Mouse (Mus musculus): ENCODE results near the gene Fermt2. TPM values are rescaled to one million over a fixed set of nuclear protein-coding genes. Genes with fewer than 3 reads are reported as not detected.

The Fermt2 gene
- polyA plus RNA-seq, 1 experiment from 2014 or later: not detected

DNA sequence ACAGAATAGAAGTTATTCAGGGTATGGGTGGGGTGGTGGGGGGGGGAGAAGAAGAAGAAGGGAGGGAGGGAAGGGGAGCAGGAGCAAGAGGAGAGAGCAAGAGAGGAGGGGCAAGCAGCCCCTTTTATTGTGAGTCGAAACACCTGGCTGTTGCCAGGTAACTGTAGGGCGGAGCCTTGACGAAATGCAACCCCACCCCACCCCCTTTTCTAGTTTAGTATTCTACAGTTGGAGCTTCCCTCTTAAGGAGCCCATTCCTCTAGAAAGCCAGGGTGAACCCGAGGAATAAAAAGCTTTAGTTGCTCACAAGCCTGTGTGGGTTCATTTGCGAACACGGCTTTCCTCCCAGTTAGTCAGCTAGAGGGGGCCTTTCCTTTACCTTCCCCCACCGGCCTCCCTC is 85.0 kb downstream of the Fermt2 start:
- no peaks in the 10 kb centered on the region for H3K36me3 ChIP-seq (ENCODE audit: inconsistent target)
- H3K27ac ChIP-seq: no peak overlapping the region
- H3K4me3 ChIP-seq (ENCODE audit: inconsistent target): no peak overlapping the region
- 64% methylated on average over 6 of the region's 7 CpGs for WGBS (ENCODE audit: missing documents)
- H3K79me2 ChIP-seq (ENCODE audit: inconsistent target): no peaks in the 10 kb centered on the region

DNA sequence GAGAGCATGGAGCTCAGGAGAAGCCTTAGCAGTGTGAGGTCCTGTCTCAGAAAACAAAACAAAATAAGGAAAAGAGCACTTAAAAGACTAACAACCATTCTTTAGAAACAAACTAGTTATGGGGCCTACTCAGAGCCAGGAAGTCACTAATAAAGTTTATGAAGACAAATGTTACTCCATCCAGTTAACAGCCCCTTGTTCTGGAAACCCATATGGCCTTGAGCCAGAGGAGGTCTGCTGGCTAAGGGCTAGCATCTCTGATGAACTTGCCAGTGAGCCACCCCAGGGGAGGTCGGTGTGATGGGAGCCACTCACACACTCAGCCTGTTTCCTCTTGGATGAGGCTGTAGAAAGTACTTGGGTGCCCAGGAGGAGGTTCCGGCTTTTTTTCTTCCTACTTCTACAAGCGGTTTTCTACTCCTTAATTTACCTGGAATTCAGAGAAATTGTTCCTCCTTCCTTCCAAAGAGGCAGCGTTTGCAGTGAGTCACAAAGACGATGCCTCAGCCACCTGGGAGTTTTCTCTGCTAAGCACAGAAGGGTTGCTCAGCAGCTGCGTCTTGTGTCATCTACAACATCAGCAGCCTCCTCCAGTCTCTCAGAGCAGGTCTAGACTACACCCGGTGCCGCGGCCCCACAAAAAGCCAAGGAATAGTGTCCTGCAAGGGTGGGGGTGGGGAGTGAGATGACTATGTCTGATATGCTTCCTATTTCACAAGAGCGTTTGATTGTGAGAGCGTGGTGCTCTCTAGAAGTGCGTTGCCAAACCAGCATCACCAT is 86.9 kb downstream of the Fermt2 start:
- 54% methylated on average over 12 of the region's 12 CpGs for WGBS (ENCODE audit: missing documents)
- H3K79me2 ChIP-seq (ENCODE audit: inconsistent target): no peaks in the 10 kb centered on the region
- no peaks in the 10 kb centered on the region for H3K36me3 ChIP-seq (ENCODE audit: inconsistent target)
- no peak overlapping the region for H3K27ac ChIP-seq
- no peak overlapping the region for H3K4me3 ChIP-seq (ENCODE audit: inconsistent target)

DNA sequence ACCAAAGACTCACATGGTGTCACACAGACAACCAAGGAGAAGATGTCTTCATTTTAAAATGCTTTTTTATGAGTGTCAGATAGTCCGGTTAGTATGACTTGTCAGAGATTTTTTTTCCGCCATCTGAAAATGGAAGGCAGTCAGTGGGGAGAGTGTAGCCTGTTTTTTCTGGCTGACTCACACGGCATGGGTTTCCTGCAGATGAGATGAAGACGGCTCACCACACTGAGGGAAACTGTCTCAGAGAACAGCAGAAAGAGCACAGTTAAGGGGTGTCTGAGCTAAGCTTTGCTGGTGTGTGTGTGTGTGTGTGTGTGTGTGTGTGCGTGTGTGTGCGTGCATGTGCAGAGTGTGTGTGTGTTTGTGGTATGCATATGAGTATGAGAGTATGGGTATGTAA is 88.6 kb downstream of the Fermt2 start:
- H3K4me3 ChIP-seq (ENCODE audit: inconsistent target): no peak overlapping the region
- no peak overlapping the region for H3K27ac ChIP-seq
- 77% methylated on average over 6 of the region's 6 CpGs for WGBS (ENCODE audit: missing documents)
- no peaks in the 10 kb centered on the region for H3K36me3 ChIP-seq (ENCODE audit: inconsistent target)
- H3K79me2 ChIP-seq (ENCODE audit: inconsistent target): no peaks in the 10 kb centered on the region

DNA sequence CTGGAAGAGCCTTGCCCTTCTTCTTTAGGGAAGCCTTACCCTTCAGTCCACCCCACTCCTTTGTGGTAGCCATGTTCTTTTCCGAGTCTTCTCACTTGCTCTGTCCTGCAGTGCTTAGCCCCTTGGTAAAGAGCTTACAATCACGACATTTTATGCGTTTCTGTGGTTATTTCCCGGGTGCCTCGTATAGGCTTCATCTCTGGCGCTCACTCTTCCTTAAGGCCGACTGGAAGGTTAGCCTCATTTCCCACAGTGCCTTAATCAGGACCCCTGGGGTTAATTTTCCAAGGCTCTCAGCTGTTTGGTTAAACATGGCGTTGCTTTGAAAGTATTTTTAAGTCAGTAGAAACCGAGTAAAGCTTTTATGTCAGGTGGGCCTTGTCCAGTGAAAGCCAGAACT is 90.5 kb downstream of the Fermt2 start:
- Histone ChIP-seq H3K27ac (no peak overlapping the region), H3K4me3 (ENCODE audit: inconsistent target) (no peak overlapping the region), H3K79me2 (ENCODE audit: inconsistent target) (no peaks in the 10 kb centered on the region), H3K36me3 (ENCODE audit: inconsistent target) (no peaks in the 10 kb centered on the region)
- WGBS (ENCODE audit: missing documents): 85% methylated on average over 9 of the region's 9 CpGs

- Histone ChIP-seq H3K27ac (no peak overlapping the region), H3K79me2 (ENCODE audit: inconsistent target) (no peaks in the 10 kb centered on the region), H3K36me3 (ENCODE audit: inconsistent target) (no peaks in the 10 kb centered on the region), H3K4me3 (ENCODE audit: inconsistent target) (no peak overlapping the region)
- 79% methylated on average over 1 of the region's 2 CpGs for WGBS (ENCODE audit: missing documents)
These were observed 91.0 kb downstream of the Fermt2 start for GRCm38 (mm10) chr14:45438931-45439275.

DNA sequence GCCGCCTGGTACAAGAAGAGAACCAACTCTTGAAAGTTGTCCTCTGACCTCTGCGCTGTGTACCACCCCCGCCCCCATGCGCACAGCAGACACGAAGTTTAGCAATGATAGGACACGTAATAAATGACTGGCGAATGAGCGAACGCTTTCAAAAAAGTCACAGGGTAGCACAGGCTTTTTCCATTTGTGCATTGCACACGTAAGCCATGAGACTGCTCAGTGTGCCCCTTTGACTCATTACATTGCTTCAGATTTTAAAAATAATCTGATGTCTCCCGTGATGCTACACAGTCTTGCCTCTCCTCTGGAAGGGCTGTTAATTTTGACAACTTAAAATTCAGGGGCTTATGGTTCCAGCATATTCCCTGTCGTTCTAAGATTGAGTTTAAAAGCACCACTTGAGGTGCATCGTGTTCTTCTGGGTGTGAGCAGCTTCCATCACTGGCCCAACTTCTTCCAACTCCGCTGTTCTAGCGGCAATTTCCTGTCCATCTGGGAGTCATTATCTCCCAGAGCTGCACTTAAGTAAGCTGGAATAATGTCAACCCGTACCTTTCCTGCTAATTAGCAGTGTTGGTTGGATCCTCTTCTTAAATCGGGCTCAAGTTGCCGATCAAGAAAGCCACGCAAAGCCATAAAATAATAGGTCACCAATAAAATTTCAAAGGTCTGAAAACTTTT is 91.5 kb downstream of the Fermt2 start:
- 71% methylated on average over 19 of the region's 19 CpGs for WGBS (ENCODE audit: missing documents)
- no peaks in the 10 kb centered on the region for H3K79me2 ChIP-seq (ENCODE audit: inconsistent target)
- no peaks in the 10 kb centered on the region for H3K36me3 ChIP-seq (ENCODE audit: inconsistent target)
- no peak overlapping the region for H3K27ac ChIP-seq
- H3K4me3 ChIP-seq (ENCODE audit: inconsistent target): no peak overlapping the region

DNA sequence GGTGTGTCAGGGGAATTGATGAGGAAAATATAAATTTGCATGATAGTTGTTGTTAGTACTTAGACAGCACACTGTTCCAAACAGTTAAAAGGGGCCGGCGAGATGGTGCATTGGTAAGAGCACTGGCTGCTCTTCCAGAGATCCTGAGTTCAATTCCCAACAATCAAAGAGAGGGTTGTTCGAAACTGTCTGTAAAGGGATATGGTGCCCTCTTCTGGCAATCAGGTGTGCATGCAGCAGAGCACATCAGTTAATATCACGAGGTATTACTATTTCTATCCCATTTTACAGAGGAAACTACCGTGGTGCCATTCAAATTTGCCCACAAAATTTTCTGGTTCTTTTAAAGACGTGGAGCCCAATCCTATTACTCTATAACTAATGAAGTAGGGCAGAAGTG is 95.7 kb downstream of the Fermt2 start:
- no peak overlapping the region for H3K4me3 ChIP-seq (ENCODE audit: inconsistent target)
- no peaks in the 10 kb centered on the region for H3K79me2 ChIP-seq (ENCODE audit: inconsistent target)
- 78% methylated on average over 6 of the region's 6 CpGs for WGBS (ENCODE audit: missing documents)

GRCm38 (mm10) chr14:45432003-45432402 is 97.9 kb downstream of the Fermt2 start:
- Histone ChIP-seq H3K36me3 (ENCODE audit: inconsistent target) (no peaks in the 10 kb centered on the region), H3K27ac (no peak overlapping the region), H3K79me2 (ENCODE audit: inconsistent target) (no peaks in the 10 kb centered on the region), H3K4me3 (ENCODE audit: inconsistent target) (no peak overlapping the region)
- WGBS (ENCODE audit: missing documents): 64% methylated on average over 4 of the region's 4 CpGs

More for the DNA sequence above, 95.7 kb downstream of the Fermt2 start:
- H3K27ac ChIP-seq: no peak overlapping the region
- H3K36me3 ChIP-seq (ENCODE audit: inconsistent target): no peaks in the 10 kb centered on the region

DNA sequence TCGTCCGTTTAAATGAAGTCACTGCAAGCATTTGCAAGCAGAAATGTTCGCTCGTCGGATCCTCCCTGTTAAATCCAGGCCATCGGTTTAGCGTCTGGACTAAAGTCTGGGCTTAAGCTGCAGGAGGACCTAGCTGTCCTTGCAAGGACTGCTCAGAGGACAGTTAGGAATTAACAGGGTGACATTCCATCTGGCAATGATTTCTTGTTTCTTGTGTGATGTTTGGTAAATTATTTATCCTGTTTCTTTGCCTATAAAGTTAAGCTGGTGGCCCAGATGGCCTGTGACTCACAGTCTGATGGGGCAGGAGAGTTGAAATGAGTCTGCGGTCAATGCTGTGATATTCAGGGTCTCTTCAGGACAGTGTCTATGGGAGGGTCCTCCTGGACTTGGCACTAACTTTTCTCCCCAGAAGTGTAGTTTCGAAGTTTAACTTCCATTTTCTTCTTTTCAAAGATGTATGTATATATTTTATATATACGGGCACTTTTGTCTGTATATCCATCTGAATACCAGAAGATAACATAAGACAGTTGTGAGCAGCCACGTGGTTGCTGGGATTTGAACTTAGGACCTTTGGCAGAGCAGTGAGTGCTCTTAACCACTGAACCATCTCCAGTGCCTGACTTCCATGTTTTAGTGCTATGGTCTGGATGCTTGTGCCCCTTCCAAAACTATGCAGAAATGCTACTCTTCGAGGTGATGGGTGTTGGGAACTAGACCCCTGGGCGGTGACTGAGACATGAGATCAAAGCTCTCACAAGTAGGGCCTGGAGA is 99.7 kb downstream of the Fermt2 start:
- Histone ChIP-seq H3K27ac (no peak overlapping the region), H3K4me3 (ENCODE audit: inconsistent target) (no peak overlapping the region), H3K79me2 (ENCODE audit: inconsistent target) (no peaks in the 10 kb centered on the region), H3K36me3 (ENCODE audit: inconsistent target) (no peaks in the 10 kb centered on the region)
- 92% methylated on average over 13 of the region's 13 CpGs for WGBS (ENCODE audit: missing documents)

GRCm38 (mm10) chr14:45423220-45423619 is 106.7 kb downstream of the Fermt2 start:
- Histone ChIP-seq H3K4me3 (ENCODE audit: inconsistent target) (no peak overlapping the region), H3K79me2 (ENCODE audit: inconsistent target) (no peaks in the 10 kb centered on the region), H3K36me3 (ENCODE audit: inconsistent target) (no peaks in the 10 kb centered on the region), H3K27ac (no peak overlapping the region)
- 7% methylated on average over 5 of the region's 5 CpGs for WGBS (ENCODE audit: missing documents)

- no peaks in the 10 kb centered on the region for H3K36me3 ChIP-seq (ENCODE audit: inconsistent target)
- no peak overlapping the region for H3K27ac ChIP-seq
- no peaks in the 10 kb centered on the region for H3K79me2 ChIP-seq (ENCODE audit: inconsistent target)
- 59% methylated on average over 4 of the region's 4 CpGs for WGBS (ENCODE audit: missing documents)
- H3K4me3 ChIP-seq (ENCODE audit: inconsistent target): no peak overlapping the region
These were observed 107.5 kb downstream of the Fermt2 start for GRCm38 (mm10) chr14:45422371-45422770.

DNA sequence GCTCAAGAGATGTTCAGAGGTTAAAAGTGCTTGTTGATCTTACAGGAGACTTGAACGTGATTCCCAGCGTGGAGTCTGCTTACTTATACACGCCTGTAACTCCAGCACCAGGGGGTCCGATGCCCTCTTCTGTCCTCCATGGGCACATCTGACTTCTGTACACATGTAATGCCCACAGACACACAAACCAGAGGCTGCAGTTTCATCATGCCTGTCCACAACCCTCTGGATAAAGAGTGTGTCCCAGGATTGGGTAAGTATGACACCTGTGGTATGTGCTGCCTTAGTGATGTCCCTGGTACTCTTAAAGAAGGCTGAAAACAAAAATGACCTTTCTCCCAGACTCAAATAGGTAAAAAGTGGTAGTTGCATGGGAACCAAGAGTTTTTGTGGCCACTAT is 110.6 kb downstream of the Fermt2 start:
- Histone ChIP-seq H3K36me3 (ENCODE audit: inconsistent target) (no peaks in the 10 kb centered on the region), H3K79me2 (ENCODE audit: inconsistent target) (no peaks in the 10 kb centered on the region), H3K27ac (no peak overlapping the region), H3K4me3 (ENCODE audit: inconsistent target) (no peak overlapping the region)
- WGBS (ENCODE audit: missing documents): 93% methylated on average over 4 of the region's 4 CpGs

- Histone ChIP-seq H3K36me3 (ENCODE audit: inconsistent target) (no peaks in the 10 kb centered on the region), H3K79me2 (ENCODE audit: inconsistent target) (no peaks in the 10 kb centered on the region), H3K27ac (no peak overlapping the region), H3K4me3 (ENCODE audit: inconsistent target) (no peak overlapping the region)
- WGBS (ENCODE audit: missing documents): 91% methylated on average over 3 of the region's 3 CpGs
These were observed 111.4 kb downstream of the Fermt2 start for GRCm38 (mm10) chr14:45418553-45418952.

DNA sequence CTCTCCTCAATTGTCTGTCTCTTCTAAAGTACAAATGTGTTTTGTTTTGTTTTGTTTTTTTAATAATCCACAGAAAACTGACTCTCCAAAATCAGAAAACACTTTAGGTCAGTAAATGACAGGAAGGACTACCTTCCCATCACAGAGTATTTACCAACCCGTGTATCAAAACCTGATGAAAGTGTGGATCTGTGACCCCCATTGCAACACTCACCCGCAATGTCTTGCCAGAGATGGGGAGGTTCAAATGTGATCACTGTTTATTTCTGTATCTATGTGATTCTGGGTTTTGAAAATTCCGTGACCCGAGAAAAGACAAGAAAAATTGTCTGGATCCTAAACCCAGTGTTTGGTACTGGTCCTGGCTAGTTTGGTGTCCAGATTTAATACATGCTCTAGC is 113.7 kb downstream of the Fermt2 start:
- WGBS (ENCODE audit: missing documents): 82% methylated on average over 4 of the region's 4 CpGs
- Histone ChIP-seq H3K36me3 (ENCODE audit: inconsistent target) (no peaks in the 10 kb centered on the region), H3K27ac (no peak overlapping the region), H3K4me3 (ENCODE audit: inconsistent target) (no peak overlapping the region), H3K79me2 (ENCODE audit: inconsistent target) (no peaks in the 10 kb centered on the region)

All from macrophage (primary cell).